Mouse (Mus musculus) neural tube, embryonic 10.5 days (tissue): ENCODE results near the gene Myo1b.

Experiments used
- DNase-seq: peaks from one replicate; pipeline ENCODE4 v3.0.0-alpha.2; 2017; ENCODE audit warnings: low spot score; ENCODE audit errors: extremely low spot score

Gene Myo1b

DNA sequence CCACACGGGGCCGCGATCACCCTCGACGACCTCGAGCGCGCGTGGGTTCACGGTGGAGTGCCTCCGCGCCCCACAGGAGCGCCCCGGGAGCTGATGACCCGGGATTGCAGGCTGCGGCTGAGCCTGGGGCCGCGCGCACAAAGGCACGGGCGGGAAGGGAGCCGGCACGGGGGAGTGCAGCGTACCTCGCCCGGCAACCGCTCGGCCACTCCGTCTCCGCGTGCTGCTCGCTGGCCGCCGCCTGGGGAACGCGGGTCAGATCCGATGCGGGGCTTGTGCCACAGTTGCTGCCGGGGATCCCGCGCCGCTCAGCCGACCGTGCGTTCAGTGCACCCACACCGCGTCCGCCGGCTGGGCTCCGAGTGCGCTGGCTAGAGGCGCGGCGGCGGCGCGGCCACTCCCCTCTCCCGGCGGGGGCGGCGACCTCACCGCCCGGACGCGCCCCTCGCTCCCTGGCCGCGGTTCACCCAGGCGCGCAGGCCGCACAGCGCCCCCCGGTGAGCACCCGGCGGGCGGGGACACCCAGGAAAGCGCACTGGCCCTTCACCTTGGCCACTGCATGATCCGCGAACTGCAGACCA is at the start of gene Myo1b:
Gene Myo1b, minus strand, starts transcription at position 496 of the 581 bp plus-strand sequence.
- peak; percentile 78 for DNase-seq

DNA sequence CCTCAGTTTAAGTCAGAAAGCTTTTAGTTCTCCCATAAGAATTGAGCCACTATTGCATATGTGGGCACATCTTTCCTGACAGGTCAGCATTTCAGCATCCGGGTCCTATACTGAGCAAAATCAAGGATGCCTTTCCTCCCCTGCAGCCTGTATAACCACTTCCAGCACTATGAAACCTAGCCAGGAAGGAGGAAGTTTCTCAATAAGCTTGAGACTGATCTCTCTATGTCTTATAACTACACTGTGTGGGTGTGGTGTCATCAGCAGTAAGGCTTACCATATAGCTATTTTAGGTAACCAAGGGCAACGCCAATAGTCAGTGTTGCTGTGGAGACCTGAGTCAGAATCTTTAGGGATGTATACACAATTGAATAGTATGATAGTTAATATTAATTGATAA is 48.8 kb upstream of the Myo1b start:
- no peak for DNase-seq

- DNase-seq: no peak
These were observed 31.2 kb upstream of the Myo1b start for GRCm38 (mm10) chr1:51947116-51947515.

- DNase-seq: peak; percentile 44
These were observed 28.9 kb upstream of the Myo1b start for GRCm38 (mm10) chr1:51944755-51945154.

- no peak for DNase-seq
These were observed 22.5 kb upstream of the Myo1b start for GRCm38 (mm10) chr1:51938357-51938756.

DNA sequence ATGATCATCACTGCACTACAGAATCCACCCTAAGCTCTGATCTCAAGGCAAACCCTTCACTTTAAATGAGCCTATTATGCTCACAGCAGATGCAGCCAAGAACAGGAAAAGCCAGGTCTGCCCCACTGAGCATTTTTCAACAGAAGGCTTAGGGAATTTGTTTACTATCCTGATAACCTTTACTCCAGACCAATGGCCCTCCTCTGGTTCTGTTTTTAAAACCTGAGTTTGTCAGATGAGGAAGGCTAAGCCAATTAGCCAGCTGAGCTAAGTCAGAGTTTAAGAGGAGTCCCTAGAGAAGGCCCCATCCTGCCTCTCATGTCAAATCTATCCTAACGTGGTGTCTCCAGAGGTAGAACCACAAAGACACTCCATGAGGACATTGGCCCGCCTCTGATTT is 19.1 kb upstream of the Myo1b start:
- DNase-seq: no peak

DNA sequence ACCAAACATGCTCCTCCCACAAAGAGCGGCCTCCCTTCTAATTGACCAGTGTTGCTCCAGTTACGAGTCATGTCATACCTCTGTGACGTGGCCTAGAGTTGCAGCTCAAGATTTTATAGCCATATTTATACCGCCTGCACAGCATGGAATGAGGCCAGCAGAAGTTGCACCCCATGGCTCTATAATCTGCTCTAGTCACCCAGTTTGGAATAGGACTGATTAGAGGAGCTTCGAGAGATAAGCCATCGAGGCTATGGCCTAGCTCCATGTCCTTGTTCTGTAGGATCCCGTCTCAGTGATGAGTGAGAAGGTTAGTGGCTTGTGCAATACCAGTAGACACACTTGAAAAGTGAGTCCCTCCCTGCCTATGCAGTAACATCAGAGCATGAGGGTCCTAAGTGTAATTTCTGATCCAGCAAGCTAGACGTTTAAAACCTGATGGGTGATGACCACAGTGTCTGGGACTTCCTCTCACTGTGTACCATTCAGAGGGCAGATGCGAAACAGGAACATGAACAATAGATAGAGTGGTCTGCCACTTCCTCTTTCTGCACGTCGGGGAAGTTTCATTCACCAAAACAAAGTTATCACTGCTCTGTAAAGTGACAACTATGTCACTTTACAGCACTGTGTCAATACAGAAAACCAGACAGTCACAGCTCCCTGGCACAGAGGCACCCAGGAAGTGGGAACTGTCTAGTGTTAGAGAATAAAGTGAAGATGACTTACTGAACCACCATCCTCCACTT is 18.5 kb upstream of the Myo1b start:
- no peak for DNase-seq

DNA sequence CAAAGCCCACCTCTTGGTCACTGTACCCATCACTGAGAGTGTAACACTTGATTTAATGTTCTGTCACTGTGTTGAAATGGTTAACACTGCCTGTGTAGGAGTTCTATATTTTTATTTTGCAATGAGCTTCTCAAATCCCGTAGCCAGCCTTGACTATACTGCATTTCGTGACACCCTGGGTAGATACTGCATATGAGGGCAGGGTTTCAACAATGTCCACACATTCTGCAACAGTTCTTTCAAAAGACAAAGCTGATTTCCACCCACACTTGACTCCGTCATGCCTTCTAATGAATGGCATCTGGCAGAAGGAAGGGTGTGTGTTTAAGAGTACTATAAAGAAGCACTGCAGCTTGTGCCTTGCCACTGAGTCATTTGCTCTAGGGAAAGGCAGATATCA is 17.0 kb upstream of the Myo1b start:
- DNase-seq: no peak

DNA sequence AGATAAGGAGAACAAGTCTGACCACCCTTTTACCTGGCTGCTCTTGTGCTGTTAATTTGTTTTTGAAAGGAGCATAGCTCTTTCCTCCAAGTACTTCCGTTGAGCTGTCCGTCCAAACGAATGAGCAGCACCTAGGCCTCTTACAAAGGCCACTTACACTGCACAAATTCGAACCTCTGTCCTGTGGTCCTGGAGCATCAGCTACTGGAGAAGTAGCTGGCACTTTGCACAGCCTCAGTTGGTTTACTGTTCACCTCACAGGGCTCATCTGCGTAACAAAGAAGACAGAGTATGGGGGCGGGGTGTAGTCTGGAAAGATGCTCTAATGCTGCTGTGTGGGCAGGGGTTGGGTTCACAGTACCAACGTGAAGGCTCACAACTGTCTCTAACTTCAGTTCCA is 15.7 kb upstream of the Myo1b start:
- DNase-seq: no peak

DNA sequence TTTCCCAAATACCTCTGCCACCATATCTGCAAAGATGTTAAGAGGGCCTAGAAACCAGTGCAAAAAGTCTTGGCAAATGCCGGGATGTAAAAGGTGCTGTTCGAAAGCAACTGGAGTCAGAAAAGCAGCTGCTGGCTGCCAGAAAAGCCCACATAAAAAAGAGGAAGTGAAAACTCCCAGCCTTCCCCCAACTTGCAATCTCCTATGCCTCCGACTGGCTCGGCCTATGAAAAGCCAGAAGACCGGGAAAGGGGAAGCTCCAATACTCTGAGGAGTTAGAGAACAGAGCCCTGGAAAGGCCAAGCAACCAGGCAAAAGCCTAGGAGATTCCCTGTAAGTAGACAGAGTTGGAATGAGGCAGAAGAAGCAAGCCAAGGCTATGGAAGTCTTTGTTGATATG is 14.7 kb upstream of the Myo1b start:
- no peak for DNase-seq

DNA sequence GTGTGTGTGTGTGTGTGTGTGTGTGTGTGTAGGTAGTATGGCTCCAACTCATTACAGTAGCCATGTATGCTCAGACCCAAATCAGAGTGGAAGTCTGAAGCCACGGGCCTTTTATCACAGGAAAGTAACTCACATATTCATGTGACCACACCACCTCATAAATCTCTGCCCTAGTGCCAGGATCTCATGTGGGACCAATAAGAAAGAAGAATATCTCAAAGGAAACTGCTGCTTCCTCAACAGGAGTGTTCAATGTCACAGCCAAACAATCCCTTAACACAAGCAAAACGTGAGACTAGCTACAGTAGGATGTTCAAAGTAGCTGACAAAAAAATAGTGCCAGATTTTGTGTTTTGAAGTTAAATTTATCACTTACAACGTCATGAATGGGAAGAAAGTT is 13.7 kb upstream of the Myo1b start:
- no peak for DNase-seq

GRCm38 (mm10) chr1:51922820-51923219 is 6.9 kb upstream of the Myo1b start:
- peak; percentile 42 for DNase-seq

DNA sequence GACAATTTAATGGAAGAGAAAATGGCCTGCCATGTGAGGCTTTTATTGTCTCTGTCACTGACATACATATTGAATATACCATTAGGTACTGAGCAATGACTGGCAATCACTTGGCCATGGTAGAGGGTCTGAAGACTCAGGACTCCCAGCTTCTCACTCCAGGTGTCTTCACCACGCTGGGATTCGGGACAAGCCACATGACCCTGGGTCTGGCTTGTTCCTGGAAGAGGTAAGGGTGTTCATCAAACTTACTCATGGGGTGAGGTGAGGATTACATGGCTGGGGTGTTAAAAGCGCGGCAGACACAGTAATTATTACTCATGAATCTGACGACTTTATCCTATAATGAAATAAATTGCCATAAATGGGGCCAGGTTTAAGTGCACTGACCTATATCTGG is 405 bp upstream of the Myo1b start:
- DNase-seq: no peak

DNA sequence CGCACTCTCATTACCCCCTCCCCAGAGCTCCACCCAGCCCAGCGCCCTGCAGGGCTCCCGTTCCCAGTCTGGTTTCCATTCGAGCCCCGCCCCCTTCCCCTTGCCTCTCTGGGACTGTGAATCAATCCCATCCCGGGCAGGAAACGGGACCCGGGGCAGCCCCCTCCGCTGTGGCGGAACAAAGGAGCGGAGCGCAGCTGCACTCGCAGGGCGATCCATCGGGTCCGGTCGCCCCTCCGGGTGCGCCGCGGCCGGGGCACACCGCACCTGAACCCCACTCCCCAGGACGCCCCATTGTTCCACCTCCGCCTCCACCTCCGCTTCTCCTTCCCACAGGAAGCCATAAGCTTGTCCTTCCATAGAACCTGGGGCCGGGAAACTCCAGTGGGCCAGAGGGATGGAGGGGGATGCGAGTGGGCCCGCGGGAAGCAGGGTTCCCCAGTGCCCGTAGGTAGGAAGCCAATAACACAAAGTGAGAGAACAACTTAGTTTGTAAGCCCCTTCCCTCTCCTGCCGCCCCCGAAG is 758 bp downstream of the Myo1b start:
- peak; percentile 92 for DNase-seq

- DNase-seq: no peak
These were observed 1.8 kb downstream of the Myo1b start for GRCm38 (mm10) chr1:51914095-51914494.

DNA sequence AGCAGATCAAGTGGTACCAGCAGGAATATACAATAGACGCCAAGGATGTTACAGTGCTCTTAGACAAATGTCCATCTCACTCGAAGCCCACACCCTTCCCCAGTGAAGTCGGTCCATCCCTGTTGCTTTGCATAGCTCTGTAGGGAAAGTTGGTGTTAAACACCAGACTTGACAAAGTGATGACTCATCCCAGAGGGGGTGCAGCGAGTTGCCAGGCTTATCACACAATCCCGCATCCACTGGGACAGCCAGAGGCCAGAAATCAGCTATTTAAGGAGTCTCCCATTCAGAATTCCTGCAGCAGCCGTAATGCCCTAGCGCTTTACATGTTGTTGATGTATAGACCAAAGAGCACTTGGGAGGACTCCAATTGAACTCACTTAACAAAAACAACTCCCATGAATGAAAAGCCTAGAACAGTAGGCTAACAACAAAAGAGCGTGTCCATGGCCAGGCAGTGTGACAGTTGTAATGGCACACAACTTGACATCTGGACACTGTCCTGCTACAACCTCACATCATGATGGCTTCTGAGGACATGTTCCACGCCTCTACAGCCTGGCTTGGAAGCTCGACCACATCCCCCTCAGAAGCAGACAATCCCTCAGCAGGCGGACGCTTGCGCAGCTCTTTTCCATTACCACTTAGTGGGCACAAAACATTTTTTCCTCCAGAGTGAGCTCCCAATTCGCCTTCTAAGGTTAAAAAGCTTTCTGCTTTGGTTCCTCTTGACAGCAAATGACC is 2.6 kb downstream of the Myo1b start:
- DNase-seq: no peak

- DNase-seq: no peak
These were observed 4.5 kb downstream of the Myo1b start for GRCm38 (mm10) chr1:51911331-51911730.

- DNase-seq: no peak
These were observed 6.7 kb downstream of the Myo1b start for GRCm38 (mm10) chr1:51909204-51909603.

DNA sequence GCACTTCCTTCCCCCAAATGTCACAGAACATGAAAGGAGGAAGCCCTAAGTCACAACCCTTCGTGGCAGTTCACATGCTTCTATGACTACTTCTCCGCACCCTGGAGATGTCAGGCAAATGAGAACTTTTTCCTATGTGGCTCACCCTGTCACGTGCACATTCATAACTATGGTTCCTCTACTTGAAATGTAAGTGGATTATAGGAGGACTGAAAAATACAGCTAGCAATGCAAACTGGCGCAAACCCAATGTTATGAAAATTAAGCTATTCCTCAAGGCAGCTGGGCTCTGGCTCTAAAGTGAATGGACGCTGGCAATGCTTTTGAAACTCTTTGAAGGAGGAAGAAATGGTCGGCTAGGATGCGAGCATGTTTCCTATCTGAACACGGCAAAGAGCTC is 8.1 kb downstream of the Myo1b start:
- DNase-seq: no peak

- DNase-seq: no peak
These were observed 9.5 kb downstream of the Myo1b start for GRCm38 (mm10) chr1:51906206-51906906.

GRCm38 (mm10) chr1:51905073-51905472 is 10.8 kb downstream of the Myo1b start:
- no peak for DNase-seq

- no peak for DNase-seq
These were observed 18.7 kb downstream of the Myo1b start for GRCm38 (mm10) chr1:51897160-51897572.
